Mouse (Mus musculus) liver, embryonic 14.5 days (tissue): Measurements from ENCODE around the gene Sys1. TPM values are rescaled to one million over a fixed set of nuclear protein-coding genes. Genes with fewer than 3 reads are reported as not detected.

Experiments
- ATAC-seq: fragments of 200-750 bp; cut with Nextera tagmentation; 2 replicates; pipeline ENCODE4 v1.8.0; 2017; ENCODE audit warnings: moderate number of reproducible peaks, mild to moderate bottlenecking, moderate library complexity; ENCODE audit not compliant: insufficient read depth
- DNase-seq, 3 experiments: peaks; one replicate each; pipeline ENCODE4 v3.0.0-alpha.2; 2012 to 2013; ENCODE audit warnings: low read depth in 3 of 3, low spot score in 3 of 3
- H3K27ac ChIP-seq: fragments of 300-500 bp; sonication (generic); 2 replicates; pipeline ENCODE4 v1.5.1; 2014; ENCODE audit warnings: moderate library complexity, mild to moderate bottlenecking, control low read depth, inconsistent platforms
- H3K27me3 ChIP-seq: fragments of 300-500 bp; sonication (generic); 2 replicates; pipeline ENCODE4 v1.6.1; 2014; ENCODE audit warnings: mild to moderate bottlenecking, low read length, moderate library complexity; ENCODE audit not compliant: control insufficient read depth, insufficient read depth
- H3K36me3 ChIP-seq: fragments of 300-500 bp; sonication (generic); replicated peaks from 2 replicates; pipeline ENCODE4 v1.6.1; 2014; ENCODE audit warnings: low read depth; ENCODE audit not compliant: control insufficient read depth, insufficient read depth
- H3K4me1 ChIP-seq, 2 experiments: fragments of 200-500 bp in 1 of 2; fragments of 300-500 bp in 1 of 2; sonication (generic) in 1 of 2; replicated peaks; 2 replicates each; pipeline ENCODE4 v1.6.1; 2012 to 2014; ENCODE audit warnings: antibody characterized with exemption in 1 of 2, inconsistent platforms in 1 of 2, low read length in 1 of 2; ENCODE audit not compliant: control insufficient read depth in 2 of 2, insufficient read depth in 2 of 2
- H3K4me2 ChIP-seq: fragments of 300-500 bp; sonication (generic); 2 replicates; pipeline ENCODE4 v1.6.1; 2014; ENCODE audit warnings: low read depth, mild to moderate bottlenecking, control low read depth, moderate library complexity
- H3K4me3 ChIP-seq, 2 experiments: fragments of 200-500 bp in 1 of 2; fragments of 300-500 bp in 1 of 2; sonication (generic) in 1 of 2; 2 replicates each; pipeline ENCODE4 v1.5.1; 2012 to 2014; ENCODE audit warnings: low read depth in 2 of 2, low read length in 2 of 2, mild to moderate bottlenecking in 2 of 2, control low read depth in 1 of 2, inconsistent platforms in 1 of 2, moderate library complexity in 1 of 2; ENCODE audit not compliant: insufficient read depth in 1 of 2
- H3K9ac ChIP-seq: fragments of 300-500 bp; sonication (generic); replicated peaks from 2 replicates; pipeline ENCODE4 v1.6.1; 2014; ENCODE audit warnings: mild to moderate bottlenecking, control low read depth, moderate library complexity
- H3K9me3 ChIP-seq: fragments of 300-500 bp; sonication (generic); 2 replicates; pipeline ENCODE4 v1.6.1; 2016; ENCODE audit warnings: low read length, mixed read lengths; ENCODE audit not compliant: control insufficient read depth
- CTCF ChIP-seq: IDR thresholded peaks from 2 replicates; pipeline ENCODE4 v1.5.1; 2016; ENCODE audit warnings: antibody characterized with exemption, low read depth, control low read depth
- EP300 ChIP-seq: IDR thresholded peaks from 2 replicates; pipeline ENCODE4 v1.6.1; 2016; ENCODE audit warnings: antibody characterized with exemption, low read depth
- WGBS: fragments of 180-500 bp; shearing (Covaris S2); extraction: QIAGEN DNeasy Blood & Tissue Kit; methylation state at CpG from one replicate; pipeline ENCODE4 v1.1.7; 2014; ENCODE audit not compliant: insufficient replicate concordance; 5-methylcytosine and 5-hydroxymethylcytosine counted together
- polyA plus RNA-seq, 2 experiments: library from polyadenylated mRNA; depleted of rRNA in 1 of 2; stranded (reverse) in 1 of 2; unstranded in 1 of 2; fragments of >200 nt; fragmentation: Nextera tagmentation in 1 of 2; extraction: Ambion mirVana in 1 of 2; gene quantifications; 2 replicates each; pipeline versions ENCODE4 v1.2.1 to v1.2.3; 2012 to 2014

Gene Sys1
- polyA plus RNA-seq, 2 experiments: 15.9 to 30.7 TPM

- WGBS: 40% methylated on average over 6 of the region's 6 CpGs
- Histone ChIP-seq H3K9ac (no peak overlapping the region), H3K4me2 (peak overlapping the region; percentile 33), H3K9me3 (no peaks in the 10 kb centered on the region), H3K36me3 (no peaks in the 10 kb centered on the region), H3K27me3 (peaks cover 12% of the 10 kb centered on the region), H3K4me3 (no peak overlapping the region), H3K4me1 (peaks cover 0 to 10% of the 10 kb centered on the region in 2 experiments; a peak in 1 of 4 replicates), H3K27ac (no peak overlapping the region)
- TF ChIP-seq CTCF (no peak), EP300 (no peak)
- DNase-seq (no peak), ATAC-seq (no peak)
These were observed 19.1 kb upstream of the Sys1 start for GRCm38 (mm10) chr2:164437710-164438109.

DNA sequence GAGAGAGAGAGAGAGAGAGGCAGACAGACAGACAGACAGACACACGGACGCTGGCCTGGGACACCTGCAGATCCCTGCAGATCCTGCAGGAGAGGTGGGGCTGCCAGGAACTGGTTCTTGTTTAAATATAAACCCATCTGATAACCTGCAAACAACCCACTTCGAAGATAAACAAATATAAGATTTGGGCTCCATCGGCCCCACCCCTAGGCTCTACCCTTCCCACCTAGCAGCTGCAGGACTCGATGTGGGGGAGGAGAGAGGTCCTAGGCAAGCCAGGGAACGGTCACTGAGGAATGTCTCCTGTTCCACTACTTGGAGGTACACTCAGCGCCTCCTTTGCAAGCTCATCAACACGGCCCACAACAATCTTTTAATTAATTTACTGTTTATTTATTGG, 18.5 kb upstream of the Sys1 start:
- Histone ChIP-seq H3K4me3 (no peak overlapping the region), H3K27me3 (peaks cover 18% of the 10 kb centered on the region), H3K9ac (no peak overlapping the region), H3K4me2 (peak overlapping the region; percentile 2; the same call in 1 of the 2 replicates), H3K9me3 (no peaks in the 10 kb centered on the region), H3K36me3 (no peaks in the 10 kb centered on the region), H3K27ac (no peak overlapping the region), H3K4me1 (peaks cover 0 to 8% of the 10 kb centered on the region in 2 experiments; a peak in 1 of 4 replicates)
- peak; percentile 11; the same call in 1 of the 2 replicates for ATAC-seq
- TF ChIP-seq CTCF (no peak), EP300 (no peak)
- DNase-seq: no peak
- 36% methylated on average over 8 of the region's 8 CpGs for WGBS

DNA sequence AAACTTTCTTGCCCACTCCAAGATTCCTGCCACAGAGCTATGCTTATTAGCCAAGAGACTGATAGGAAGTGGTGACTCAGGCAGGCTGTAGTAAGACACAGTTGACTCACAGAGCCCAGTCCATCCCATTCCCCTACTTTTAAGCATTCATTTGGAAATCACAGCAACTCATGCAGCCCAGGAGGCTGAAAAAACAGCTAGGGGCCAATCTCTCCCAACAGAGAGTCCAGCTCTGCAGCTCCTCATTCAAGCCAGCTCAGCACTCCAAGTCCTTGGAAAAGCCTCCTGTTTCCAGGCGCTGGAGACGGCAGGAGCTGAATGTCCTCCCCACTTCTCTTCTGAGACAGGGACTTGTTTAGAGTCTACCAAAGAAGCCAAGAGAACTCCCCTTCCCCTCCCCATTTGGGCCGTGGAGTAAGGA, 17.8 kb upstream of the Sys1 start:
- DNase-seq (no peak), ATAC-seq (no peak)
- 62% methylated on average over 3 of the region's 3 CpGs for WGBS
- H3K9me3 ChIP-seq: no peaks in the 10 kb centered on the region
- H3K4me2 ChIP-seq: peak overlapping the region; percentile 2
- no peak overlapping the region for H3K4me3 ChIP-seq
- TF ChIP-seq CTCF (no peak), EP300 (no peak)
- peaks cover 0 to 12% of the 10 kb centered on the region in 2 experiments; a peak in 1 of 4 replicates for H3K4me1 ChIP-seq
- no peak overlapping the region for H3K27ac ChIP-seq
- no peaks in the 10 kb centered on the region for H3K36me3 ChIP-seq
- H3K27me3 ChIP-seq: peaks cover 25% of the 10 kb centered on the region
- H3K9ac ChIP-seq: no peak overlapping the region

GRCm38 (mm10) chr2:164440314-164440713, 16.4 kb upstream of the Sys1 start:
- Histone ChIP-seq H3K36me3 (no peaks in the 10 kb centered on the region), H3K4me3 (no peak overlapping the region), H3K9me3 (no peaks in the 10 kb centered on the region), H3K4me1 (peaks cover 0 to 5% of the 10 kb centered on the region in 2 experiments; a peak in 1 of 4 replicates), H3K4me2 (peak overlapping the region; percentile 2; the same call in 1 of the 2 replicates), H3K27me3 (peaks cover 31% of the 10 kb centered on the region), H3K9ac (no peak overlapping the region), H3K27ac (no peak overlapping the region)
- DNase-seq (no peak), ATAC-seq (no peak)
- 58% methylated on average over 5 of the region's 5 CpGs for WGBS
- no peak for TF ChIP-seq CTCF
- TF ChIP-seq EP300: no peak

- Histone ChIP-seq H3K4me2 (peak overlapping the region; percentile 47), H3K4me3 (peak overlapping the region; percentile 53 to 56), H3K27ac (no peak overlapping the region), H3K27me3 (peaks cover 31% of the 10 kb centered on the region), H3K9ac (no peak overlapping the region), H3K4me1 (peaks cover 0 to 5% of the 10 kb centered on the region in 2 experiments; a peak in 1 of 4 replicates), H3K36me3 (no peaks in the 10 kb centered on the region), H3K9me3 (no peaks in the 10 kb centered on the region)
- no peak for DNase-seq
- 18% methylated on average over 8 of the region's 8 CpGs for WGBS
- ATAC-seq: no peak
- TF ChIP-seq EP300 (no peak), CTCF (no peak)
These were observed 15.6 kb upstream of the Sys1 start for GRCm38 (mm10) chr2:164441155-164441554.
